Mouse (Mus musculus) ovary, postnatal 14 days (tissue): ENCODE results near the gene Slc7a12.

Source experiments
- DNase-seq: peaks from one replicate; pipeline ENCODE4 v3.0.0; 2022; ENCODE audit warnings: low spot score

Gene Slc7a12

GRCm38 (mm10) chr3:14480397-14480796, at the start of gene Slc7a12:
Gene Slc7a12 (plus strand): TSS chr3:14480697.
- no peak for DNase-seq

- no peak for DNase-seq
These were observed 48.1 kb upstream of the Slc7a12 start for GRCm38 (mm10) chr3:14432381-14432780.

- no peak for DNase-seq
These were observed 34.5 kb upstream of the Slc7a12 start for GRCm38 (mm10) chr3:14446015-14446414.

- no peak for DNase-seq
These were observed 33.8 kb upstream of the Slc7a12 start for GRCm38 (mm10) chr3:14446691-14447090.
